Mouse (Mus musculus) right cerebral cortex, adult 18-20 months (tissue): ENCODE measurements around the gene Dppa2.
"Not testable (repeated sequence)": the region's sequence is repeated elsewhere in the genome, so short reads cannot be mapped to it uniquely, and the experiment has no call there.

Experiments used
- DNase-seq: peaks from one replicate; pipeline ENCODE4 v3.0.0; 2022; ENCODE audit warnings: mixed read lengths

Gene Dppa2

DNA sequence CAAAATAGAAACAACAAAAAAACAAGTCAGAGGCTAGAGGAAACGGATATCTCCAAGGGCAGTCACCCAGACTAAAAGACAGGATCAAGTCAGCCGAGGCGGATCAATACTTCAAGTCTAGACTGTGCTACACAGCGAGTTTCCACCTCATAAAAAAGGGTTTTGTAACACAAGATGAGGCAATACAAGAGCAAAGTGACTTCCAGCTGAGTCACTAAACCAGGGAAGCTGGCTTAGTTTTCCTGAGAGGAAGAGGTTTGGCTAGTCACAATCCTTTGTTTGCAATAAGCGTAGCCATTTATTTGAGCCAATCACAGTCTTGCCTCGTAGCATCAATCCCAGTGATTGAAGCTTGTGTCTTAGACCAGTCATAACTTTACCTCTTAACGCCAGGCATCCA, at the start of gene Dppa2:
Gene Dppa2 (plus strand): TSS at position 400 of the 400 bp plus-strand sequence.
- DNase-seq, result no peak

DNA sequence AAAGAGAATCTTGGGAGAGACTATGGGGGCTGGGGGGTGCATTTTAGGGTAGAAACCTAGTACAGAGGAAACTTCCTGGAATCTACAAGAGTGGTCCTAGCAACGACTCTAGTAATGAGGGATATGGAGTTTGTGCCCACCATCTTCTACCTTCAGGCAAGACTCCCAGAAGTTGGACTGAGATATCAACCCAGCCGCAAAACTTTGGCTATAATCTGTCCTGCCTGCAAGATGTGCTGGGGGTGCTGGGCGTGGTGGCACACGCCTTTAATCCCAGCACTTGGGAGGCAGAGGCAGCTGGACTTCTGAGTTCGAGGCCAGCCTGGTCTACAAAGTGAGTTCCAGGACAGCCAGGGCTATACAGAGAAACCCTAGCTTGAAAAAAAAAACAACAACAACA, 49.1 kb upstream of the Dppa2 start:
- DNase-seq, result no peak

DNA sequence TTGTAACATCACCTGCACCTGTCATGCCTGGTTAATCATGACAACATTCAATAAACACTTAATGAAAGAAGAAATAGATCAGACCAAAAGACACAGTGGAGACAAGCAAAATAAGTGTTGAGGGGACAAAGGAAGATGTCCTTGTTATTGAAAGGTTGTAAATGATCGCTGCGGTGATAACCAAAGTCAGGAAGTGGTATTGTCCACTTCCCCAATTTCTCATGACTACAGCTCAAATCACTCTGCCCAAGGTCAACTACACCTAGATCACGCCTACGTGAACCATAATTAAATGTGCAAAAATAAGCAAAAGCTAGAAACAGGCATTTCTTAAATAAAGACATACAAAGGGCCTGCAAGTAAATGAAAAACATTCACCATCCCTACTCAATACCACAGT, 44.2 kb upstream of the Dppa2 start:
- no peak for DNase-seq

DNA sequence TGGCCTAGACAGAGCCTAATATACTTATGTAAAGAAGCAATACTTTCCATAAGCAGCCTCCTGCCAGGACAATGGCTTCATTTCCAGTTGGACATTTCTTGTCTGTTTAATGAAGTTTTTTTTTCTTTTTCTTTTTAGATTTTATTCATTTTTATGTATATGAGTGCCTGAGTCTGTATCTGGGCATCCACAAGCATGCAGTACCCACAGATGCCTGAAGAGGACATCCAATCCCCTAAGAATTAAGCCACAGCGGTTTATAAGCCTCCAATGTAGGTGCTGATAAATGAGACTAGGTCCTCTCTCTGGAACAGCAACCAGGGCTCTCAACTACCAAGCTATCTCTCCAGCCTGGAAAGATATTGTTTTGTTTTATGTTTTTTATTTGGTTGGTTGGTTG, 40.8 kb upstream of the Dppa2 start:
- no peak for DNase-seq

- no peak for DNase-seq
These were observed 37.9 kb upstream of the Dppa2 start for GRCm38 (mm10) chr16:48265856-48266255.

GRCm38 (mm10) chr16:48276940-48277339, 26.8 kb upstream of the Dppa2 start:
- DNase-seq, result no peak

DNA sequence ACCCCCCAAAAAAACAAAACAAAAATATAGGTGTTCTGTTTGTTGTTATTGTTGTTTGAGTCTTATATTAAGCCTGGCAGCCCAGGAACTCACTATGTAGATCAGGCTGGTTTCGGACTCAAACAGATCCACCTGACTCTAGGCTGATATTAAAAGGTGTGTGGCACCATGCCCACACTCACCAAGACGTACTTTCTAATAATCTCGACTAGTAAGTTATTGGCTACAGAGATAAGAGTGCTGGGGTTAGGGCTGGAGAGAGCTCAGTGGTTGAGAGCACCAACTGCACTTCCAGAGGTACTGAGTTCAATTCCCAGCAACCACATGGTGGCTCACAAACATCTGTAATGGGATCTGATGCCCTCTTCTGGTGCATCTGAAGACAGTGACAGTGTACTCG, 22.8 kb upstream of the Dppa2 start:
- no peak for DNase-seq

DNA sequence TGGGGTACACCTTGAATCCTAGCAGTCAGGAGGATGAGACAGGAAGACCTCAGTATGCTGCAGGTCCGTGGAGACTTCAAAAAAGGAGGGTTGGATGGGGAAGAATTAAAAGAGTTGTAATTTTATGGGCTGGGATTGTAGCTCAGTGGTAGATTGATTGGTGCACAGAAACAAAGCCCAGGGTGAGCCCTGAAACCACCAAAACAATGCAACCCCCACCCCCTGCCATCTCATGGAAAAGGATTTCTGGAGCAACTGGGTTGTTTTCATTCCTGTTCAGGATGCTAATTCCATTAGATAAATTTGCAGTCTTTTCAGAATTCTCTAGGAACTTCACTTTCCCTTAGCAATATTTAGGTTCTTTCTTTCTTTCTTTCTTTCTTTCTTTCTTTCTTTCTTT, 20.9 kb upstream of the Dppa2 start:
- no peak for DNase-seq

DNA sequence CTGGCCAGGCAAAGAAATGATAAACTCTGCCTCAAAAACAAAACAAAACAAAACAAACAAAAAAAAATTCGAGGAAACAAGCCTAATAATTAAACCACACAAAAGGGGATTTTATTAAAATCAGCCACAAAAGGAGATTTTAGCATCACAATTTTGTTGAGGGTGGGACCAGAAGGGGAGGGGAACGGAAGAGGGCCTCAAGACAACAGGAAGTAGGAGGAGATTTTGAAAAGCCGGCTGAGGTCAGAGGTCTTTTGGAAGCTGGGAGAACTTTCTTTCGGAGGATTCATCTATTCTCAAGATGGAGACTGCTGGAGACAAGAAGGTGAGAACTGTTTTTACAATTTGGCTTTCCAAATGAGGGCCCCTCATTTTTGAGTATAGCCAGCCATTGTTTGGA, 20.2 kb upstream of the Dppa2 start, which contains the start of gene Dppa4:
Gene Dppa4 (plus strand): TSS at position 217 of the 400 bp plus-strand sequence.
- DNase-seq, result no peak

GRCm38 (mm10) chr16:48285517-48285916, 18.2 kb upstream of the Dppa2 start:
- no peak for DNase-seq

DNA sequence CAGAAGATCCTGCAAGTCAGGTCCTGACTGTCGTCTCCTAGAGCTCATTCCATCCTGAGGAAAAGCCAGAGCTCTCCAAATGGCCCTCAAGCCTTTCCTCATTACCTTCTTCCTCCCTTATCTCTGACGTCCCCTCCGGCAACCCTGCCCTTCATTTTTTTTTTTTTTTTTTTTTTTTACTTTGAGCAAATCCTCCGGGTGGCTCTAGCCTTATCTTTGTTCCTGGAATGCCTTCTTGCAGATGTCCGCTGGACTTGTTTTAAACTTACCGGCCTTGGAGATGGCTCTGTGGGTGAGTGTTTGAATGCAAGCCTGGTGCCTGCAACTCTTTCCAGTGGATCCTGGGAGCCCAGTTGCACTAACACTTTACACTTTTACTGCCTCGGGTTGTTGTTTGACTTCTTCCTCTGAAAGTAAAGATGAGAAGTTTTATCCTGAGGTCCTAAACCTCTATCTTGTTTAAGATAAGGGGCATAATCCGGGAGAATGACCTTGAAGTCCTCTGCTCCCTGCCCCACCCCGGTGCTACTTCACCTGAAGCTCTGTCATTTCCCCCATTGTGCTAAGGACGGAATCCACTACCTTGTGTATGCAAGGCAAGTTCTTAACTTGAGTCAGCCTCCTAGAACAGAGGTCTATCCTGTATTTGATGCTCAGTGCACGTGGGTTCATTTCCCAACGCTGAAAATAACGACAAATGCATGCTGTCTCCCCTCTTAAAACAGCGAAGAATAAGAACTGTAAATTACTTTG, 6.1 kb upstream of the Dppa2 start:
- DNase-seq, result no peak

DNA sequence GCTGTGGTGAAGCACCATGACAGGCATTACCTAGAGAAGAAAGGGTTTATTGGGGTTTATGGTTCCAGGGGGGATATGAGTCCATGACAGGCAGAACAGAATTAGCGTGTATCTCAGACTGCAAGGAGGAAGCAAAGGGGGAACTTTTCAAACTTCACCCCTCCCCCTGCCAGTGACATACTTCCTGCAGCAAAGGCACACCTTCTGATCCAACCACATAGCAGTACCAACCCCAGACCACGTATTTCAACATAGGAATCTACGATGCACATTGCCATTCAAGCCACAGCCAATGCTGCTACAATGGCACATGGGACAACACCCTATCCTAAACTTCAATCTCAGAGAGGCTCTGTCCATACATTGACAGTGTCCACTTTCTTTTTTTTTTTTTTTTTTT, 3.8 kb upstream of the Dppa2 start:
- DNase-seq, result no peak

DNA sequence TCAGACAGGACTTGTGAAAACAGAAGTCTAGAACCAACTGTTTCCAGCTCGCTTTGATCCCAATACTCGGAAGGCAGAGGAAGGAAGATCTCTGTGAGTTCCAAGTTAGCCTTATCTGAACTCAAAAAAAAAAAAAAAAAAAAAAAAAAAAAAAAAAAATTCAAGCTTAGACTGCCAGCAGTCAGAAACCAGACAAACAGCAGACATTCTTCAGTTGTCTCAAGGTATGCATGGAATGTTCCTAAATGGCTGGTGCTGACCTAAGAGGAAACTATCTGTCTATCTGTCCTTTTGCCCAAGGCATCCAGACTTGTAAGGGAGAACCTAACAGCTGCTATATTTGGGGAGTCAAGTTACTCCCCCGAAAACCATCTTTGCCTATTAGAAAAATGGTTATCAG, 275 bp downstream of the Dppa2 start:
- DNase-seq, result no peak

GRCm38 (mm10) chr16:48308916-48309315, 5.2 kb downstream of the Dppa2 start:
- DNase-seq, result not testable (repeated sequence)

- DNase-seq, result no peak
These were observed 6.4 kb downstream of the Dppa2 start for GRCm38 (mm10) chr16:48309912-48310630.

GRCm38 (mm10) chr16:48315294-48315693, 11.6 kb downstream of the Dppa2 start:
- DNase-seq, result no peak

- no peak for DNase-seq
These were observed 17.1 kb downstream of the Dppa2 start for GRCm38 (mm10) chr16:48320781-48321180.

GRCm38 (mm10) chr16:48323133-48323532, 19.4 kb downstream of the Dppa2 start:
- no peak for DNase-seq

DNA sequence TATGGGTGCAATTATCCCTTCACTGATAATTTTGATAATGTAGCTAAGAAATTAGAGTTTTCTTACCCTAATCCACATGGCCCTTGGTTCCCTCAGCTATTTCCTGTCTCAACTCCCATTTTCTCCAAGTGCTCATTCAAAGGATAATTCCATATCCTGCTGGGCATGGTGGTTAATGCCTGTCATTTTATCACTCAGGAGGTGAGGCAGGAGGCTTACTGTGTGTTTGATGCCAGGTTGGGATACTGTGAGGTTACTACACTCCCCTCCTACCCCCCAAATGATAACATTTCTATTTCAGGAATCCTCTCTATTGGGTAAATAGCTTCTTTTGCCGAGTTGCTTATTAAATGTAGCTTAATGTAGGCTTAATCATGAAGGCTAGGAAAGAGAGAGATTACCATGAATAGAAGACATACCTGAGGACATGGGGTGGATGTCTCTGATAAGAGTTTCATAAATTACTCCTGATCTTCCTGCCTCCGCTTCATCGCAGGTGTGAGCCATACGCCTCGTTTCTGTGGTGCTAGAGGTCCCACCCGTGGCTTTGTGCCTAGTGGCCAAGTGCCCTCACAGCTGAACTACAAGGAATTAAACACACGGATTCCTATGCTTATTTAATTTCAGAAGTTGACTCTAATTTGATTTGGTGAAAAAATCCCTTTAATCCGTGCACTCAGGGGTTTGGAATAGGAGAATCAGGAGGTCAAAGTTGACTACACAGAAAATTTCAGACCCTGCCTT, 20.1 kb downstream of the Dppa2 start:
- no peak for DNase-seq

DNA sequence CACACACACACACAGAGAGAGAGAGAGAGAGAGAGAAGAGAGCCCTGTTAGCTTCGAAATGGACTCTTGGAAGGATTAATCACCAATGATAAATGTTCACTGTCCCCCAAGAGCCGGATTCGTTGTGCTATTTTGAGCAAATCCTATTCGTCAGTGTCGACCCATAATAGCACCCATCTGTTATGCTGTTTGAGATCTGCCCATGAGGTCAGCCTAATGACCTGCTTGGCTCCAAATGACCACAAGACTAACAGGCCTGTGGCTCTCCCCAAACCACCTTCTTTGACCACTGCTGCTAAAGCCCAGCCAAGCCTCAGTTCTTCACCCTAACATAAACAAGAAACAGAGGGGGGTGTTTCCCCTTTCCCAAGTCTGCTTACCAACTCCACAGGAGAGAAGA, 23.2 kb downstream of the Dppa2 start:
- no peak for DNase-seq

- DNase-seq, result no peak
These were observed 24.7 kb downstream of the Dppa2 start for GRCm38 (mm10) chr16:48328420-48328819.

GRCm38 (mm10) chr16:48331822-48332221, 28.1 kb downstream of the Dppa2 start:
- DNase-seq, result no peak

DNA sequence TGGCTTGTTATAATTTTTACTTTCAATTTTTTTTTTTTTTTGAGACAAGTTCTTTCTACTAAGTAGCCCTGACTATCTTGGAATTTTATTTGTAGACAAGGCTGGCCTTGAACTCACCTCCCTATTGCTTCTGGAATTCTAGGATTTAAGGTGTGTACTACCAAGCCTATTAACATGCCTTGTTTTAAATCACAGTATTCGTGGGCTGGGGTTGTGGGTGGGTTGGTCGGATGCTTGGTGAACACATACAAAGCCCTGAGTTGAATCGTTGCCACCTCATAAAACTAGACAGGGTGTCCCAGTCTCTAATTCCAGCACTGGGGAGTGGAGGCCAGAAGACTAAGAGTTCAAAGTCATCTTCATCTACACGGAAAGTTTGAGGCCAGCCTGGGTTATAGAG, 31.6 kb downstream of the Dppa2 start:
- no peak for DNase-seq

GRCm38 (mm10) chr16:48344193-48344592, 40.5 kb downstream of the Dppa2 start:
- no peak for DNase-seq
